Mouse (Mus musculus) lung, postnatal 0 days (tissue): Measurements from ENCODE around the gene Polr3h.

Experiments
- CTCF ChIP-seq: IDR thresholded peaks from 2 replicates; pipeline ENCODE4 v1.5.1; 2016; ENCODE audit warnings: antibody characterized with exemption, mild to moderate bottlenecking
- EP300 ChIP-seq: IDR thresholded peaks from 2 replicates; pipeline ENCODE4 v1.6.1; 2016; ENCODE audit warnings: antibody characterized with exemption, mild to moderate bottlenecking, control low read depth

DNA sequence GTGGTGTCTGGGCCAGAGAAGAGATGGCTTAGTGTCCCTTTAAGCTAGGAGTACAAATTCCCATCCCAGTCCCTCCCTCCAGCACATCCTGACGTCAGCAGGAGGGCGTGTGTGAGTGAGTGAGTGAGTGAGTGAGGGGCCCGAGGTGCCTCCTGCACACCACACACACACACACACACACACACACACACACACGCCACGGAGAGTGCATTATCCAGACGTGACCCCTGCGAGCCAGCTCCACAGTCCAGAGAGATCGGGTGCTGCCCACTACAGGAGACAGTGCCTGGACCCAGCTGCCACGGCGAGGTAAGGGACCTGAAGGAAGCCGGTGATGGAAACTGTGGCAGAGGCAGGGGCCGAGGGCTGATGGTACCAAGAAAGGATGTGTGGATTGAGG lies 10.6 kb upstream of the Polr3h start, which contains the start of gene Csdc2:
- TF ChIP-seq CTCF (peak; percentile 46), EP300 (no peak)
